Mouse (Mus musculus) left cerebral cortex, adult 9 months (tissue): Measurements from ENCODE around the gene Uvssa.
"Not testable (repeated sequence)": the region's sequence is repeated elsewhere in the genome, so short reads cannot be mapped to it uniquely, and the experiment has no call there.

Experiments used
- DNase-seq, 2 experiments: peaks; one replicate each; pipeline ENCODE4 v3.0.0; 2022; ENCODE audit warnings: low spot score in 2 of 2

Gene Uvssa

GRCm38 (mm10) chr5:33378302-33378854, at the start of gene Uvssa:
Gene Uvssa (plus strand): TSS chr5:33378549.
- DNase-seq, result peak; percentile 97 to 99

GRCm38 (mm10) chr5:33334381-33335272, 43.7 kb upstream of the Uvssa start:
- DNase-seq, result no peak

- peak; percentile 96 to 98 for DNase-seq
Measured at GRCm38 (mm10) chr5:33335273-33335976, 42.9 kb upstream of the Uvssa start, which contains the start of gene Maea. Gene Maea (plus strand): TSS chr5:33335509.

- no peak for DNase-seq
Measured at GRCm38 (mm10) chr5:33335977-33336360, 42.4 kb upstream of the Uvssa start.

GRCm38 (mm10) chr5:33337206-33337605, 41.1 kb upstream of the Uvssa start:
- no peak for DNase-seq

GRCm38 (mm10) chr5:33341165-33341564, 37.2 kb upstream of the Uvssa start:
- no peak for DNase-seq

- DNase-seq, result not testable (repeated sequence)
Measured at GRCm38 (mm10) chr5:33342248-33342647, 36.1 kb upstream of the Uvssa start.

GRCm38 (mm10) chr5:33342821-33343220, 35.5 kb upstream of the Uvssa start:
- DNase-seq, result no peak

- DNase-seq, result no peak
Measured at GRCm38 (mm10) chr5:33343571-33343970, 34.8 kb upstream of the Uvssa start.

- no peak for DNase-seq
Measured at GRCm38 (mm10) chr5:33344070-33344469, 34.3 kb upstream of the Uvssa start.

GRCm38 (mm10) chr5:33347620-33348019, 30.7 kb upstream of the Uvssa start:
- no peak for DNase-seq

GRCm38 (mm10) chr5:33349205-33349604, 29.1 kb upstream of the Uvssa start:
- DNase-seq, result no peak

GRCm38 (mm10) chr5:33349706-33350105, 28.6 kb upstream of the Uvssa start:
- no peak for DNase-seq

- DNase-seq, result no peak
Measured at GRCm38 (mm10) chr5:33351556-33352272, 26.6 kb upstream of the Uvssa start.

- DNase-seq, result no peak
Measured at GRCm38 (mm10) chr5:33352273-33352645, 26.1 kb upstream of the Uvssa start.

- DNase-seq, result no peak
Measured at GRCm38 (mm10) chr5:33353011-33353410, 25.3 kb upstream of the Uvssa start.

- no peak for DNase-seq
Measured at GRCm38 (mm10) chr5:33357494-33357893, 20.9 kb upstream of the Uvssa start.

GRCm38 (mm10) chr5:33358467-33358866, 19.9 kb upstream of the Uvssa start:
- DNase-seq, result no peak

GRCm38 (mm10) chr5:33363263-33363662, 15.1 kb upstream of the Uvssa start:
- no peak for DNase-seq

GRCm38 (mm10) chr5:33368651-33369050, 9.7 kb upstream of the Uvssa start:
- no peak for DNase-seq

- no peak for DNase-seq
Measured at GRCm38 (mm10) chr5:33371137-33371536, 7.2 kb upstream of the Uvssa start.

GRCm38 (mm10) chr5:33371668-33372067, 6.7 kb upstream of the Uvssa start:
- DNase-seq, result no peak
